Mouse (Mus musculus): ENCODE measurements at regions not wholly inside any gene's neighbourhood (a gene's known extent, or its start where the extent isn't known, plus 50 kb on each side); places are given as distances from the start of the nearest gene placed in this dataset.
A peak's percentile ranks its signal among the peaks of the same experiment; 100 is the strongest.
"Not testable (repeated sequence)": the region's sequence is repeated elsewhere in the genome, so short reads cannot be mapped to it uniquely, and the experiment has no call there.

GRCm38 (mm10) chr14:124801589-124801988 lies 124.7 kb upstream of the Fgf14 start:
- not testable (repeated sequence) for H3K9me3 ChIP-seq; H3K27ac ChIP-seq (replicated peaks); H3K4me3 ChIP-seq; H3K27me3 ChIP-seq (replicated peaks; ENCODE audit: low read depth, poor library complexity, severe bottlenecking); H3K36me3 ChIP-seq (replicated peaks); DNase-seq (ENCODE audit: low spot score); H3K4me1 ChIP-seq
- WGBS = 6% methylated on average over 1 of the region's 1 CpGs

DNA sequence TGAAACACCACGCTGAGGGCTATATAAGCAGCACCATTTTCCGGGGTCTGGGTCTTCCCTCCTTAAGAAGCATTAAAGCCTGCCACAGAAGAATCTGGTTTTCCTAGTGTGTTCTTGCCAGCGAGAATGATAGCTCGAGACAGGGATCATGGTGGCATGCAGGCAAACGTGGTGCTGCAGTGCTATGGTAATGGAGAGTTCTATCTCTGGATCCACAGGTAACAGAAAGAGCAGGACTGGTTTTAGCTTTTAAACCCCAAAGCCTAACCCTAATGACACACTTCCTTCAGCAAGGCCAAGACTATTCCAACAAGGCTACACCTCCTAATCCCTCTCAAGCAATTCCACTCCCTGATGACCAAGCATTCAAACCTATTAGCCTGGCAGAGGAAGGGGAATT lies 123.5 kb upstream of the Fgf14 start:
- H3K36me3 ChIP-seq (replicated peaks) = no peaks in the 10 kb centered on the region
- H3K27ac ChIP-seq (replicated peaks) = no peak overlapping the region
- WGBS = 94% methylated on average over 5 of the region's 5 CpGs
- no peak overlapping the region for H3K4me3 ChIP-seq
- no peak for DNase-seq (ENCODE audit: low spot score)
- no peaks in the 10 kb centered on the region for H3K27me3 ChIP-seq (replicated peaks; ENCODE audit: low read depth, poor library complexity, severe bottlenecking)
- no peaks in the 10 kb centered on the region for H3K4me1 ChIP-seq
- H3K9me3 ChIP-seq = no peaks in the 10 kb centered on the region

DNA sequence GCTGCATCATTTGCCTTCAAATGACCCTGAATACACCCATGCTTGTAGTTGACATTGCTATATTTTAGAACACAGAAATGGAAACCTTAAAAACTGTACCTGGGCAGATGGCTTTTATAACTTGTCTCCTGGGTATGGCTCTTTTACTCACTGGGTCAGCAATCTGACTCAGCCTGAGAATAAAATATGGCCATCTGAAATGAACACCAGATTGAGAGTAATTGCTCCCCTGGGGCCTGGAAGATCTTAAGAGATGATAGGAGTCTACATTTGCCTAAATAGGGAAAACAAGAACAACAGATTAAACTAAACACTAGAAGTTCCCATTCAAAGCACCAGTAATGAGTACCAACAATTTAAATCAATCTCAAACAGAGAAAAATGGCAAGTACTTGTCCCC lies 98.5 kb upstream of the Fgf14 start:
- Histone ChIP-seq H3K4me3 (no peak overlapping the region), H3K9me3 (no peaks in the 10 kb centered on the region), H3K27ac (replicated peaks) (no peak overlapping the region), H3K36me3 (replicated peaks) (no peaks in the 10 kb centered on the region), H3K27me3 (replicated peaks; ENCODE audit: low read depth, poor library complexity, severe bottlenecking) (no peaks in the 10 kb centered on the region), H3K4me1 (no peaks in the 10 kb centered on the region)
- no peak for DNase-seq (ENCODE audit: low spot score)

- no peak overlapping the region for H3K4me3 ChIP-seq
- H3K4me1 ChIP-seq = no peaks in the 10 kb centered on the region
- DNase-seq (ENCODE audit: low spot score) = no peak
- no peak overlapping the region for H3K27ac ChIP-seq (replicated peaks)
- H3K27me3 ChIP-seq (replicated peaks; ENCODE audit: low read depth, poor library complexity, severe bottlenecking) = no peaks in the 10 kb centered on the region
- 90% methylated on average over 3 of the region's 3 CpGs for WGBS
- no peaks in the 10 kb centered on the region for H3K36me3 ChIP-seq (replicated peaks)
- no peaks in the 10 kb centered on the region for H3K9me3 ChIP-seq
Observed at GRCm38 (mm10) chr14:124767996-124768395, 91.1 kb upstream of the Fgf14 start.

DNA sequence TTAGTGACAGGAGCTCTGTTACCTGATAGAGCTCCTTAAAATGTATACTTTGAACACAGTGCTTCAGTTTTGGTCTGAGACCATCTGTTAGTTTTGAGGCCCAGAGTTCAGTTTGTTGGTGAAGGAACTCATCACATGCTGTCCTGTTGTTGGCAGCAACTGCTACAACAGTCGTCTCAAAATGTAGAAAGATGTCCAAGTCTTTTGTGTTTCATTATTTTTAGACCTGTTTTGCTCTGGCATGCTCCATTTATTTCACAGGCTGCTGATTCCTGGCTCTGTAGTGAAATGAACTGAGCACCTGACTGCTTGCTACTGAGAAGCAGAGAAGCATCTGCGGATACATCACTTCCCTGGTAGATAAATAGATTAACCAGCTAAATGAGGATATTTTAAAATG lies 90.3 kb upstream of the Fgf14 start:
- Histone ChIP-seq H3K27me3 (replicated peaks; ENCODE audit: low read depth, poor library complexity, severe bottlenecking) (no peaks in the 10 kb centered on the region), H3K9me3 (no peaks in the 10 kb centered on the region)
- WGBS = 74% methylated on average over 2 of the region's 2 CpGs

GRCm38 (mm10) chr14:124742491-124742890 lies 65.6 kb upstream of the Fgf14 start:
- no peaks in the 10 kb centered on the region for H3K27me3 ChIP-seq (replicated peaks; ENCODE audit: low read depth, poor library complexity, severe bottlenecking)
- 37% methylated on average over 2 of the region's 2 CpGs for WGBS
- no peaks in the 10 kb centered on the region for H3K4me1 ChIP-seq
- no peak overlapping the region for H3K4me3 ChIP-seq
- no peaks in the 10 kb centered on the region for H3K9me3 ChIP-seq
- H3K36me3 ChIP-seq (replicated peaks) = no peaks in the 10 kb centered on the region
- peak; percentile 17 for DNase-seq (ENCODE audit: low spot score)
- H3K27ac ChIP-seq (replicated peaks) = no peak overlapping the region

More for the DNA sequence above, 90.3 kb upstream of the Fgf14 start:
- H3K27ac ChIP-seq (replicated peaks) = no peak overlapping the region
- H3K36me3 ChIP-seq (replicated peaks) = no peaks in the 10 kb centered on the region
- H3K4me1 ChIP-seq = no peaks in the 10 kb centered on the region
- DNase-seq (ENCODE audit: low spot score) = no peak
- H3K4me3 ChIP-seq = no peak overlapping the region
